Mouse (Mus musculus) hindbrain, embryonic 13.5 days (tissue): ENCODE results near the gene Sac3d1. TPM values are rescaled to one million over a fixed set of nuclear protein-coding genes. Genes with fewer than 3 reads are reported as not detected.

Experiments
- polyA plus RNA-seq: library from polyadenylated mRNA; unstranded; fragments of >200 nt; fragmentation: Nextera tagmentation; extraction: Ambion mirVana; gene quantifications from 2 replicates; pipeline ENCODE4 v1.2.1, GENCODE M21; 2015

Sac3d1 gene
- polyA plus RNA-seq, 1 experiment from 2014 or later = 43.6 TPM

Other genes starting within 250 kb of the Sac3d1 start
- 17.5 and 19.3 TPM in 2 replicates for gene Frmd8, start 243.4 kb downstream of the Sac3d1 start, polyA plus RNA-seq
- gene Slc25a45, start 240.8 kb downstream of the Sac3d1 start, polyA plus RNA-seq = 2.6 and 2.8 TPM in 2 replicates
- 15.2 and 15.9 TPM in 2 replicates for gene Tigd3, start 224.5 kb downstream of the Sac3d1 start, polyA plus RNA-seq
- 128 and 137 TPM in 2 replicates for gene Dpf2, start 205.6 kb downstream of the Sac3d1 start, polyA plus RNA-seq
- 11.5 and 12.4 TPM in 2 replicates for gene Cdc42ep2, start 193.8 kb downstream of the Sac3d1 start, polyA plus RNA-seq
- 22.6 and 24.2 TPM in 2 replicates for gene Pola2, start 154.4 kb downstream of the Sac3d1 start, polyA plus RNA-seq
- not detected in 2 replicates for gene Slc22a20, start 132.5 kb downstream of the Sac3d1 start, polyA plus RNA-seq
- 3.3 and 4.7 TPM in 2 replicates for gene Capn1, start 102.8 kb downstream of the Sac3d1 start, polyA plus RNA-seq
- gene Syvn1, start 72.1 kb downstream of the Sac3d1 start, polyA plus RNA-seq = 30.6 and 33.0 TPM in 2 replicates
- gene Mrpl49, start 60.9 kb downstream of the Sac3d1 start, polyA plus RNA-seq = 64.6 and 68.9 TPM in 2 replicates
- 648 and 656 TPM in 2 replicates for gene Fau, start 60.8 kb downstream of the Sac3d1 start, polyA plus RNA-seq
- 30.7 and 34.7 TPM in 2 replicates for gene Znhit2, start 57.5 kb downstream of the Sac3d1 start, polyA plus RNA-seq
- gene Tm7sf2, start 50.3 kb downstream of the Sac3d1 start, polyA plus RNA-seq = 50.4 and 51.6 TPM in 2 replicates
- gene Vps51, start 41.4 kb downstream of the Sac3d1 start, polyA plus RNA-seq = 81.8 and 85.5 TPM in 2 replicates
- gene Tmem262, start 38.6 kb downstream of the Sac3d1 start, polyA plus RNA-seq = not detected in 2 replicates
- 1.1 and 2.3 TPM in 2 replicates for gene Gm28374, start 36.4 kb downstream of the Sac3d1 start, polyA plus RNA-seq
- 79.2 and 82.5 TPM in 2 replicates for gene Zfpl1, start 33.7 kb downstream of the Sac3d1 start, polyA plus RNA-seq
- gene Cdca5, start 33.7 kb downstream of the Sac3d1 start, polyA plus RNA-seq = 8.2 and 9.2 TPM in 2 replicates
- gene AC131692.1, start 24.2 kb downstream of the Sac3d1 start, polyA plus RNA-seq = not detected in 2 replicates
- 0.27 and 0.30 TPM in 2 replicates for gene Naaladl1, start 12.9 kb downstream of the Sac3d1 start, polyA plus RNA-seq
- 55.7 and 58.3 TPM in 2 replicates for gene Snx15, start 9.7 kb upstream of the Sac3d1 start, polyA plus RNA-seq
- gene Batf2, start 22.3 kb upstream of the Sac3d1 start, polyA plus RNA-seq = not detected in 2 replicates
- 128 and 133 TPM in 2 replicates for gene Arl2, start 22.9 kb upstream of the Sac3d1 start, polyA plus RNA-seq
- not detected in 2 replicates for gene Majin, start 65.7 kb upstream of the Sac3d1 start, polyA plus RNA-seq
- 0.27 TPM in 1 of 2 replicates, not detected in the other for gene Gpha2, start 107.7 kb upstream of the Sac3d1 start, polyA plus RNA-seq
- gene Ppp2r5b, start 117.2 kb upstream of the Sac3d1 start, polyA plus RNA-seq = 93.8 and 98.3 TPM in 2 replicates
- gene Atg2a, start 123.0 kb upstream of the Sac3d1 start, polyA plus RNA-seq = 11.6 and 11.7 TPM in 2 replicates
- gene Ehd1, start 158.1 kb upstream of the Sac3d1 start, polyA plus RNA-seq = 86.8 and 96.4 TPM in 2 replicates
- 0.42 and 0.48 TPM in 2 replicates for gene Cdc42bpg, start 187.8 kb upstream of the Sac3d1 start, polyA plus RNA-seq
- gene Men1, start 216.3 kb upstream of the Sac3d1 start, polyA plus RNA-seq = 71.7 and 73.8 TPM in 2 replicates
- 17.5 and 17.6 TPM in 2 replicates for gene Map4k2, start 222.5 kb upstream of the Sac3d1 start, polyA plus RNA-seq
- gene Sf1, start 245.0 kb upstream of the Sac3d1 start, polyA plus RNA-seq = 103 and 107 TPM in 2 replicates